ENCODE assay signal across 27 mouse cellular contexts in the genomic region with DNA sequence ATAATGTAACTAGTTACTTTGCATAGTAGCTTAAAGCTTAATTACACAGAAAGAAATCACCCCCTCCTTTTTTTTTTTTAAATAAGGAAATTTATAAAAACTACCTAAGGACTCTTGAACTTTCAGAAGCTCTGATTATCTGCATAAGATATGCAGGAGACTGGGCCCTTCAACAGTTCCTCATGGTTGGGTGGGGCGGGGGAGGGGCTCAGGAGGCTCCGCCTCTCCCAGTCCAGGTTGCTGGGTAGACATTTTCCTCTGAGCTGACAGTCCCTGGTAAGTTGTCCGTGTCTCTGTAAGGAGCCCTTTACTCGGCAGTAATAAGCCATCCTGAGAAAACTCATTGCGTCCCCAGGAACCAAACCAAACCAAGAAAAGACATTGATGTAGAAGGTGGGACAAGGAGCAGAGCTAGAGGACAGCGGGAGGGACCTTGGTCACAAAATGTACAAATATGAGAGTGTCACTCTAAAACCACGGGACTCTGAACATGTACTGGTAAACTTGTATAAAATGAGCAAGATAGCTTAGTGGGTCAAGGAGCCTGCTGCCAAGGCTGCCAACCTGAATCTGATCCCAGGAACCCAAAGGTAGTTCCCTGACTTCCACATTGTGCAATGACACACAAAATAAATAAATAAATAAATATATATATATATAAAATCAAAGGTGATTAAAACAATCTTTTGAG.
DNase-seq lines count a peak whose midpoint lies in the region; ATAC-seq and TF ChIP-seq lines count a peak whose summit lies in the region.
"Had no signal": no experiment of that assay in that cellular context is flagged by ENCODE, and none has a peak within 500 bp of the region (broad histone marks: within the 10 kb centered on the region; RNA-seq: fewer than 3 reads in every experiment).

No protein-coding gene starts in this region.

- in situ Hi-C loops in ES-E14 (cut with MboI; ENCODE audit: low sequenced_read_pairs in 2 of 2, unreplicated experiment in 2 of 2) = no loop called here

- H3K79me2 ChIP-seq in liver, adult 2 months (ENCODE audit: control insufficient read depth, insufficient read depth, low read length) = no peaks in the 10 kb centered on the region; the same call in 1 of the 2 replicates

- H3K27me3 ChIP-seq in liver, adult 2 months (ENCODE audit: control insufficient read depth, insufficient read depth, low read length) = no peaks in the 10 kb centered on the region
- no peaks in the 10 kb centered on the region for H3K27me3 ChIP-seq in small intestine, adult 2 months (ENCODE audit: control insufficient read depth, insufficient read depth, low read length)
- H3K27me3 ChIP-seq in lung, postnatal 0 days (replicated peaks; ENCODE audit: insufficient read depth, low read length) = no peaks in the 10 kb centered on the region
- H3K27me3 ChIP-seq: embryonic facial prominence, embryonic 15.5 days; heart, embryonic 15.5 days; hindbrain, embryonic 12.5 days; kidney, embryonic 15.5 days; limb, embryonic 12.5 days; liver, embryonic 15.5 days; lung, embryonic 15.5 days had no signal

- no peak for TF ChIP-seq EP300 in lung, postnatal 0 days (IDR thresholded peaks at IDR 0.05)

- DNase-seq in ES-E14 (ENCODE audit: low read depth, low spot score) = no peak
- DNase-seq in R1 (ENCODE audit: low read depth, low spot score) = peak; percentile 74
- DNase-seq in liver, adult 2 months (ENCODE audit: extremely low read depth, low read depth, low spot score) = peak; percentile 67
- DNase-seq in right cerebral cortex, postnatal 36 days (ENCODE audit: low spot score in 2 of 2) = no peak
- no peak for DNase-seq in adrenal gland, adult 18-20 months (ENCODE audit: low spot score in 2 of 2)
- no peak for DNase-seq in lung, postnatal 0 days (ENCODE audit: low spot score)
- DNase-seq: adrenal gland, postnatal 36 days; B cell, adult 2 months; cerebellum, adult 18-20 months; cerebellum, postnatal 10 days; gastrocnemius, postnatal 14 days; kidney, adult 18-20 months; kidney, postnatal 25 days; right cerebral cortex, postnatal 25 days; thymus, postnatal 4 days had no signal

- ATAC-seq in lung, postnatal 0 days = no peak
- ATAC-seq: forebrain, embryonic 14.5 days; midbrain, embryonic 16.5 days had no signal

- H3K9me3 ChIP-seq in ES-E14 (ENCODE audit: control insufficient read depth, insufficient read depth, low read depth, low read length) = no peaks in the 10 kb centered on the region
- H3K9me3 ChIP-seq in lung, postnatal 0 days (ENCODE audit: low read length) = no peaks in the 10 kb centered on the region
- H3K9me3 ChIP-seq: embryonic facial prominence, embryonic 15.5 days; heart, embryonic 10.5 days; heart, embryonic 15.5 days; hindbrain, embryonic 12.5 days; kidney, embryonic 15.5 days; limb, embryonic 12.5 days; liver, embryonic 15.5 days; lung, embryonic 15.5 days had no signal

- peak overlapping the region; percentile 30; the same call in 1 of the 2 replicates for H3K9ac ChIP-seq in ES-E14 (ENCODE audit: insufficient read depth, low read depth, low read length, poor library complexity, severe bottlenecking)
- H3K9ac ChIP-seq in liver, adult 2 months (ENCODE audit: low read depth, low read length) = no peak overlapping the region
- H3K9ac ChIP-seq in lung, postnatal 0 days (replicated peaks; ENCODE audit: low read depth) = no peak overlapping the region
- H3K9ac ChIP-seq: embryonic facial prominence, embryonic 15.5 days; heart, embryonic 15.5 days; hindbrain, embryonic 12.5 days; kidney, embryonic 15.5 days; limb, embryonic 12.5 days; liver, embryonic 15.5 days; lung, embryonic 15.5 days had no signal

- no peak for TF ChIP-seq POLR2A in liver, adult 2 months (IDR thresholded peaks at IDR 0.05; ENCODE audit: extremely low read depth, insufficient read depth, low read length)
- no peak for TF ChIP-seq POLR2A in small intestine, adult 2 months (IDR thresholded peaks at IDR 0.05; ENCODE audit: low read depth, low read length)

- no peak overlapping the region for H3K4me3 ChIP-seq in ES-E14 (ENCODE audit: insufficient read depth in 1 of 2, low read depth in 1 of 2, low read length in 2 of 2, poor library complexity in 1 of 2, severe bottlenecking in 1 of 2)
- no peak overlapping the region for H3K4me3 ChIP-seq in liver, adult 2 months (ENCODE audit: insufficient read depth, low read depth, low read length)
- no peak overlapping the region for H3K4me3 ChIP-seq in small intestine, adult 2 months (ENCODE audit: low read depth, low read length)
- no peak overlapping the region for H3K4me3 ChIP-seq in lung, postnatal 0 days (ENCODE audit: low read depth, low read length)
- H3K4me3 ChIP-seq: embryonic facial prominence, embryonic 15.5 days; heart, embryonic 10.5 days; heart, embryonic 15.5 days; hindbrain, embryonic 12.5 days; kidney, embryonic 15.5 days; limb, embryonic 12.5 days; liver, embryonic 15.5 days; lung, embryonic 15.5 days had no signal

- H3K27ac ChIP-seq in ES-E14 (ENCODE audit: insufficient read depth, low read depth, low read length, poor library complexity, severe bottlenecking) = no peak overlapping the region
- H3K27ac ChIP-seq in liver, adult 2 months (replicated peaks; ENCODE audit: insufficient read depth, low read depth, low read length) = no peak overlapping the region
- peak overlapping the region; percentile 19; the same call in 1 of the 2 replicates for H3K27ac ChIP-seq in small intestine, adult 2 months (ENCODE audit: insufficient read depth, low read depth, low read length)
- no peak overlapping the region for H3K27ac ChIP-seq in lung, postnatal 0 days (ENCODE audit: low read length)
- H3K27ac ChIP-seq: embryonic facial prominence, embryonic 15.5 days; heart, embryonic 10.5 days; heart, embryonic 15.5 days; hindbrain, embryonic 12.5 days; kidney, embryonic 15.5 days; limb, embryonic 12.5 days; liver, embryonic 15.5 days; lung, embryonic 15.5 days; macrophage had no signal

- H3K4me1 ChIP-seq in ES-E14 (ENCODE audit: control insufficient read depth in 2 of 2, insufficient read depth in 2 of 2, low read length in 2 of 2, poor library complexity in 1 of 2) = peaks cover 0 to 7% of the 10 kb centered on the region in 2 experiments; a peak in 3 of 4 replicates
- peaks cover 20% of the 10 kb centered on the region for H3K4me1 ChIP-seq in liver, adult 2 months (ENCODE audit: control insufficient read depth, insufficient read depth, low read length)
- H3K4me1 ChIP-seq in small intestine, adult 2 months (ENCODE audit: control insufficient read depth, insufficient read depth, insufficient read length, low read length) = peaks cover 24% of the 10 kb centered on the region
- no peaks in the 10 kb centered on the region for H3K4me1 ChIP-seq in lung, postnatal 0 days (ENCODE audit: insufficient read depth, low read depth, low read length)
- H3K4me1 ChIP-seq: embryonic facial prominence, embryonic 15.5 days; hindbrain, embryonic 12.5 days; kidney, embryonic 15.5 days; limb, embryonic 12.5 days; lung, embryonic 15.5 days had no signal

- WGBS in liver, adult 2 months = 80% methylated on average over 7 of the region's 7 CpGs
- WGBS in small intestine, adult 2 months = 67% methylated on average over 7 of the region's 7 CpGs
- WGBS in lung, postnatal 0 days = 82% methylated on average over 7 of the region's 7 CpGs

- no peaks in the 10 kb centered on the region for H3K36me3 ChIP-seq in ES-E14 (ENCODE audit: control insufficient read depth, insufficient read depth, low read length, poor library complexity, severe bottlenecking)
- H3K36me3 ChIP-seq in liver, adult 2 months (ENCODE audit: control insufficient read depth, insufficient read depth, low read length) = no peaks in the 10 kb centered on the region; the same call in 1 of the 2 replicates
- no peaks in the 10 kb centered on the region for H3K36me3 ChIP-seq in small intestine, adult 2 months (ENCODE audit: control insufficient read depth, insufficient read depth, low read length)
- H3K36me3 ChIP-seq in lung, postnatal 0 days (ENCODE audit: insufficient read depth, low read length) = no peaks in the 10 kb centered on the region
- H3K36me3 ChIP-seq: embryonic facial prominence, embryonic 15.5 days; heart, embryonic 10.5 days; heart, embryonic 15.5 days; hindbrain, embryonic 12.5 days; kidney, embryonic 15.5 days; limb, embryonic 12.5 days; liver, embryonic 15.5 days; lung, embryonic 15.5 days had no signal

- TF ChIP-seq CTCF in liver, adult 2 months (IDR thresholded peaks at IDR 0.05; ENCODE audit: low read depth, low read length) = no peak
- TF ChIP-seq CTCF in small intestine, adult 2 months (IDR thresholded peaks at IDR 0.05; ENCODE audit: extremely low read depth, insufficient read length, insufficient replicate concordance, low read depth, low read length) = no peak
- no peak for TF ChIP-seq CTCF in lung, postnatal 0 days (IDR thresholded peaks at IDR 0.05)

- no peak overlapping the region for H3K4me2 ChIP-seq in lung, postnatal 0 days (replicated peaks; ENCODE audit: low read depth, low read length)
- H3K4me2 ChIP-seq: embryonic facial prominence, embryonic 15.5 days; heart, embryonic 15.5 days; hindbrain, embryonic 12.5 days; kidney, embryonic 15.5 days; limb, embryonic 12.5 days; liver, embryonic 15.5 days; lung, embryonic 15.5 days had no signal

TF ChIP-seq in ES-E14, 5 proteins besides CTCF, POLR2A, EP300 and RAD21:
- no peak for TF ChIP-seq ZNF384 (IDR thresholded peaks at IDR 0.05; ENCODE audit: low read depth, low read length)
- TF ChIP-seq MAFK (IDR thresholded peaks at IDR 0.05; ENCODE audit: insufficient read depth, low read depth, low read length) = no peak
- no peak for TF ChIP-seq ZC3H11A (IDR thresholded peaks at IDR 0.05; ENCODE audit: borderline replicate concordance, low read depth, low read length)
- TF ChIP-seq CHD2 (IDR thresholded peaks at IDR 0.05; ENCODE audit: low read depth, low read length) = no peak
- TF ChIP-seq HCFC1 (IDR thresholded peaks at IDR 0.05; ENCODE audit: borderline replicate concordance, insufficient read depth, low read length) = no peak

Comparison
In these comparisons a context has a peak if more than half of its experiments do, and no peak if none do; other contexts are left out.
1. DNase-seq: peak in R1 (single experiment) and liver, adult 2 months (single experiment); none in ES-E14 (single experiment), right cerebral cortex, postnatal 36 days (0 of 2), adrenal gland, adult 18-20 months (0 of 2) and lung, postnatal 0 days (single experiment).